Mouse (Mus musculus): ENCODE results near the gene Mex3d.

The Mex3d gene

GRCm38 (mm10) chr10:80412656-80413541 lies 25.4 kb upstream of the Mex3d start:
- no peak for DNase-seq (ENCODE audit: low read depth, low spot score)

- no peak for DNase-seq (ENCODE audit: low read depth, low spot score)
Measured at GRCm38 (mm10) chr10:80407924-80408323, 20.5 kb upstream of the Mex3d start.

- DNase-seq (ENCODE audit: low read depth, low spot score) = peak; percentile 93
Measured at GRCm38 (mm10) chr10:80406684-80407501, 19.4 kb upstream of the Mex3d start, which contains the start of gene Uqcr11. Gene Uqcr11, minus strand, starts transcription at chr10:80406830.

- DNase-seq (ENCODE audit: low read depth, low spot score) = no peak
Measured at GRCm38 (mm10) chr10:80405481-80406173, 18.2 kb upstream of the Mex3d start.

GRCm38 (mm10) chr10:80403044-80403692 lies 15.7 kb upstream of the Mex3d start:
- DNase-seq (ENCODE audit: low read depth, low spot score) = no peak

- no peak for DNase-seq (ENCODE audit: low read depth, low spot score)
Measured at GRCm38 (mm10) chr10:80400704-80401161, 13.3 kb upstream of the Mex3d start.

GRCm38 (mm10) chr10:80399973-80400703 lies 12.7 kb upstream of the Mex3d start:
- DNase-seq (ENCODE audit: low read depth, low spot score) = no peak

- DNase-seq (ENCODE audit: low read depth, low spot score) = peak; percentile 99
Measured at GRCm38 (mm10) chr10:80399191-80399972, 11.9 kb upstream of the Mex3d start, which contains the start of gene Mbd3. Gene Mbd3, minus strand, starts transcription at chr10:80399550.

GRCm38 (mm10) chr10:80398719-80399190 lies 11.3 kb upstream of the Mex3d start:
- DNase-seq (ENCODE audit: low read depth, low spot score) = peak; percentile 98

GRCm38 (mm10) chr10:80398174-80398535 lies 10.7 kb upstream of the Mex3d start:
- DNase-seq (ENCODE audit: low read depth, low spot score) = no peak

- no peak for DNase-seq (ENCODE audit: low read depth, low spot score)
Measured at GRCm38 (mm10) chr10:80397524-80398173, 10.2 kb upstream of the Mex3d start.

- no peak for DNase-seq (ENCODE audit: low read depth, low spot score)
Measured at GRCm38 (mm10) chr10:80396822-80397523, 9.5 kb upstream of the Mex3d start.

- no peak for DNase-seq (ENCODE audit: low read depth, low spot score)
Measured at GRCm38 (mm10) chr10:80395025-80395627, 7.7 kb upstream of the Mex3d start.

- DNase-seq (ENCODE audit: low read depth, low spot score) = no peak
Measured at GRCm38 (mm10) chr10:80392687-80393086, 5.2 kb upstream of the Mex3d start.

- DNase-seq (ENCODE audit: low read depth, low spot score) = no peak
Measured at GRCm38 (mm10) chr10:80390697-80391096, 3.2 kb upstream of the Mex3d start.

- DNase-seq (ENCODE audit: low read depth, low spot score) = no peak
Measured at GRCm38 (mm10) chr10:80389185-80389708, 1.8 kb upstream of the Mex3d start.

- no peak for DNase-seq (ENCODE audit: low read depth, low spot score)
Measured at GRCm38 (mm10) chr10:80388731-80389130, 1.3 kb upstream of the Mex3d start.
